In the genomic region with DNA sequence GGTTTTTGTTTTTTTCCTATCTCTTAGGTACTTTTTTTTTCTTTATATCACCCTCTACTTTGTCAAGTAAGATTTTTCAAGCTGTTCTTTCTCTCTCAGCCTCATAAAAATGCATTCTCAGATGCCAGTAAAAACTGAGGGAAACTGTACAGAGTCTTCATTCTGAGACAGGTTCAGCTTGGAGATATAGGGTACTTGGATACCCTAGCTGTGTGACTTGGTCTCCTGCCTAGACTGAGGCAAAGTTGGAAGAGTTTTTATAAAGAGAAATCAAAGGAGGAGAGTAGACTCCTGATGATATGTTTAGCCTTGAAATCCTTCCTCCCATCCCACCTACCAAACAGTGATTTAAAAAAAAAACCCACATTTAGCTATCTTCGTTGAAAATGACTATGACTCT, we compare ENCODE assay signal across 16 mouse cellular contexts.
"Had no signal": no experiment of that assay in that cellular context is flagged by ENCODE, and none has a peak within 500 bp of the region (broad histone marks: within the 10 kb centered on the region; RNA-seq: fewer than 3 reads in every experiment).

No protein-coding gene starts in this region.

- DNase-seq: retina, postnatal 1 day; right cerebral cortex, adult 18-20 months; right cerebral cortex, postnatal 14 days; right cerebral cortex, postnatal 25 days; right cerebral cortex, postnatal 4 days; spleen, adult 18-20 months; thymus, adult 18-20 months; thymus, adult 2 months; thymus, postnatal 14 days; thymus, postnatal 25 days; thymus, postnatal 36 days; thymus, postnatal 4 days had no signal

- H3K4me2 ChIP-seq: neural tube, embryonic 13.5 days; neural tube, embryonic 15.5 days; stomach, embryonic 15.5 days had no signal

- H3K4me1 ChIP-seq: neural tube, embryonic 15.5 days; stomach, embryonic 15.5 days had no signal

- H3K9ac ChIP-seq: neural tube, embryonic 13.5 days; neural tube, embryonic 15.5 days; stomach, embryonic 15.5 days had no signal

- H3K27ac ChIP-seq: neural tube, embryonic 13.5 days; neural tube, embryonic 15.5 days; stomach, embryonic 15.5 days; stomach, postnatal 0 days had no signal

- H3K27me3 ChIP-seq: neural tube, embryonic 13.5 days; neural tube, embryonic 15.5 days; stomach, embryonic 15.5 days had no signal

- H3K36me3 ChIP-seq: neural tube, embryonic 15.5 days; stomach, embryonic 15.5 days had no signal

- H3K4me3 ChIP-seq: neural tube, embryonic 13.5 days; neural tube, embryonic 15.5 days; stomach, embryonic 15.5 days had no signal

- H3K9me3 ChIP-seq: neural tube, embryonic 13.5 days; neural tube, embryonic 15.5 days; stomach, embryonic 15.5 days had no signal
